Mouse (Mus musculus) heart, embryonic 15.5 days (tissue): ENCODE measurements around the gene H2-M10.2. TPM values are rescaled to one million over a fixed set of nuclear protein-coding genes. Genes with fewer than 3 reads are reported as not detected.
"Not testable (repeated sequence)": the region's sequence is repeated elsewhere in the genome, so short reads cannot be mapped to it uniquely, and the experiment has no call there.

Experiments
- ATAC-seq: fragments of 200-750 bp; cut with Nextera tagmentation; replicated peaks from 2 replicates; pipeline ENCODE4 v1.8.0; 2017; ENCODE audit warnings: low read depth, moderate TSS enrichment; ENCODE audit not compliant: insufficient number of reproducible peaks, insufficient read depth, low FRiP score
- H3K27ac ChIP-seq: fragments of 300-500 bp; sonication (generic); 2 replicates; pipeline ENCODE4 v1.5.1; 2015; ENCODE audit warnings: mild to moderate bottlenecking, inconsistent platforms
- H3K27me3 ChIP-seq: fragments of 300-500 bp; sonication (generic); 2 replicates; pipeline ENCODE4 v1.6.1; 2015; ENCODE audit warnings: inconsistent platforms
- H3K36me3 ChIP-seq: fragments of 300-500 bp; sonication (generic); 2 replicates; pipeline ENCODE4 v1.6.1; 2015; ENCODE audit warnings: mild to moderate bottlenecking, inconsistent platforms
- H3K4me1 ChIP-seq: fragments of 300-500 bp; sonication (generic); replicated peaks from 2 replicates; pipeline ENCODE4 v1.6.1; 2015; ENCODE audit warnings: inconsistent platforms
- H3K4me2 ChIP-seq: fragments of 300-500 bp; sonication (generic); 2 replicates; pipeline ENCODE4 v1.6.1; 2015; ENCODE audit warnings: inconsistent platforms, mild to moderate bottlenecking, moderate library complexity
- H3K4me3 ChIP-seq: fragments of 300-500 bp; sonication (generic); 2 replicates; pipeline ENCODE4 v1.5.1; 2015; ENCODE audit warnings: mild to moderate bottlenecking, inconsistent platforms
- H3K9ac ChIP-seq: fragments of 300-500 bp; sonication (generic); 2 replicates; pipeline ENCODE4 v1.6.1; 2015; ENCODE audit warnings: mild to moderate bottlenecking, inconsistent platforms
- H3K9me3 ChIP-seq: fragments of 300-500 bp; sonication (generic); replicated peaks from 2 replicates; pipeline ENCODE4 v1.6.1; 2016; ENCODE audit warnings: inconsistent platforms
- WGBS: fragments of 180-500 bp; shearing (Covaris S2); methylation state at CpG from one replicate; pipeline ENCODE4 v1.1.7; 2015; ENCODE audit warnings: mixed read lengths; 5-methylcytosine and 5-hydroxymethylcytosine counted together
- polyA plus RNA-seq: library from polyadenylated mRNA; unstranded; fragments of >200 nt; fragmentation: Nextera tagmentation; extraction: Ambion mirVana; gene quantifications from 2 replicates; pipeline ENCODE4 v1.2.1, GENCODE M21; 2015

The H2-M10.2 gene
- polyA plus RNA-seq, 1 experiment from 2014 or later, result not detected

GRCm38 (mm10) chr17:36245741-36246140 lies 40.5 kb downstream of the H2-M10.2 start:
- Histone ChIP-seq H3K27me3 (peaks cover 28% of the 10 kb centered on the region), H3K4me3 (no peak overlapping the region), H3K9ac (no peak overlapping the region), H3K9me3 (no peaks in the 10 kb centered on the region), H3K4me2 (no peak overlapping the region), H3K4me1 (0 out of 2 replicates have a peak, but pooled peaks cover 3% of the 10 kb centered on the region), H3K36me3 (no peaks in the 10 kb centered on the region), H3K27ac (no peak overlapping the region)
- ATAC-seq, result no peak
- 77% methylated on average over 2 of the region's 2 CpGs for WGBS

- no peak overlapping the region for H3K9ac ChIP-seq
- WGBS, result 27% methylated on average over 5 of the region's 5 CpGs
- no peak for ATAC-seq
Measured at GRCm38 (mm10) chr17:36244031-36244430, 42.3 kb downstream of the H2-M10.2 start.

GRCm38 (mm10) chr17:36240637-36241213 lies 45.6 kb downstream of the H2-M10.2 start:
- Histone ChIP-seq H3K4me3 (no peak overlapping the region), H3K4me1 (peaks cover 11% of the 10 kb centered on the region), H3K36me3 (no peaks in the 10 kb centered on the region), H3K27ac (no peak overlapping the region), H3K4me2 (peak overlapping the region; percentile 7; the same call in 1 of the 2 replicates), H3K9me3 (no peaks in the 10 kb centered on the region), H3K27me3 (peaks cover 31% of the 10 kb centered on the region), H3K9ac (no peak overlapping the region)
- WGBS, result 12% methylated on average over 5 of the region's 5 CpGs
- 0 out of 2 replicates have a peak, but pooled peaks have one; percentile 35 for ATAC-seq

More at GRCm38 (mm10) chr17:36244031-36244430, 42.3 kb downstream of the H2-M10.2 start:
- peaks cover 17% of the 10 kb centered on the region for H3K27me3 ChIP-seq
- 0 out of 2 replicates have a peak, but pooled peaks cover 3% of the 10 kb centered on the region for H3K4me1 ChIP-seq
- no peak overlapping the region for H3K27ac ChIP-seq
- H3K36me3 ChIP-seq, result no peaks in the 10 kb centered on the region
- no peaks in the 10 kb centered on the region for H3K9me3 ChIP-seq
- no peak overlapping the region for H3K4me3 ChIP-seq
- H3K4me2 ChIP-seq, result no peak overlapping the region

DNA sequence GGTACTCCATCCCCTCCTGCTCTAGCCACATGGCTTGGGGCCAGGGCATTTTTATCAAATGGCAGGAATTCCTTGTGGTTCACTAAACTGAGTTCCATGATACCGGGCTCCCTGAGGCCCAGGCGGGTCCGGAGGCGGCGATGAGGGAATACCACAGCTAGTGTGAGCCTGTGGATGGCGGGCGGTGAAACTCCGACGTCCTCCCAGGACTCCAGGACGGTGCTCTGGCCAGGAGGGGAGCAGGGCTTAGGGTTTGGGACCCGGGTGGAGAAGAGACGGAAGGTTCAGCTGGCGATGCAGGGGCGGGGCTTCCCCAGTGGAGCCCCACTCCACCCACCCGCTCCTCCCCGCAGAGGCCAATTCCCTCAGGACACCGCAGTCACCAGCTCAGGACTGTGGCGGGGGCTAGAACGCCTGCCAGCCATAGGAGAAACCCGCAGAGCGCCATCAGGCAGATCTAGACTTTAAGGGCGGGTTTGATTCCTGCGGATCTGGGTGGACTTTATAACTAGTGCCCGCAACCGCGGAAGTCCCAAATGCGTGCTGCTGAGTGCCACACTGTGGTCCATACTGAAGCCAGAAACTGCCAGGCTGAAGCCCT lies 48.9 kb downstream of the H2-M10.2 start:
- Histone ChIP-seq H3K4me3 (peak overlapping the region; percentile 43), H3K36me3 (no peaks in the 10 kb centered on the region), H3K9me3 (no peaks in the 10 kb centered on the region), H3K4me1 (peaks cover 11% of the 10 kb centered on the region), H3K27me3 (peaks cover 34% of the 10 kb centered on the region), H3K9ac (peak overlapping the region; percentile 34), H3K27ac (no peak overlapping the region), H3K4me2 (peak overlapping the region; percentile 79)
- ATAC-seq, result 0 out of 2 replicates have a peak, but pooled peaks have one; percentile 27
- 1% methylated on average over 27 of the region's 27 CpGs for WGBS

DNA sequence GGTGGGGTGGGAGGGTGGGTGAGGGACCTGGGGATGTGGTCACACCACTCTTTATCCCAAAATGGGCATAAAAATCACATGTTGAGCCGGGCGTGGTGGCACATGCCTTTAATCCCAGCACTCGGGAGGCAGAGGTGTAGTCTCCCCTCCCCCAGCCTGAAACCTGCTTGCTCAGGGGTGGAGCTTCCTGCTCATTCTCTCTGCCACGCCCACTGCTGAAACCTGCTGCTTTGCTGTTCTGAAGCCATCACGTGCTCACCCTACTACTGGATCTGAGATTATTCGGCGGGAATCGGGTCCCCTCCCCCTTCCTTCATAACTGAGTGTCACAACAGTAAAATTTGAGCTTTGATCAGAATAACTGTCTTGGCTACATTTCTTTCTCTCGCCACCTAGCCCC lies 51.0 kb downstream of the H2-M10.2 start:
- H3K4me2 ChIP-seq, H3K9me3 ChIP-seq, ATAC-seq, H3K27ac ChIP-seq, H3K4me3 ChIP-seq, H3K9ac ChIP-seq, H3K36me3 ChIP-seq, H3K4me1 ChIP-seq: not testable (repeated sequence)
- 13% methylated on average over 8 of the region's 9 CpGs for WGBS
- H3K27me3 ChIP-seq, result peaks cover 32% of the 10 kb centered on the region

Other genes starting within 250 kb of the H2-M10.2 start
- gene H2-T22, start 243.7 kb downstream of the H2-M10.2 start, polyA plus RNA-seq, result 7.0 and 12.0 TPM in 2 replicates
- not detected in 2 replicates for gene Gm6034, start 243.5 kb downstream of the H2-M10.2 start, polyA plus RNA-seq
- 0.13 TPM in 1 of 2 replicates, not detected in the other for gene Gm11127, start 228.1 kb downstream of the H2-M10.2 start, polyA plus RNA-seq
- gene Gm19684, start 164.8 kb downstream of the H2-M10.2 start, polyA plus RNA-seq, result not detected in 2 replicates
- not detected in 2 replicates for gene Gm7030, start 157.1 kb downstream of the H2-M10.2 start, polyA plus RNA-seq
- 0.84 and 1.8 TPM in 2 replicates for gene Gm8909, start 118.0 kb downstream of the H2-M10.2 start, polyA plus RNA-seq
- gene H2-T3, start 96.2 kb downstream of the H2-M10.2 start, polyA plus RNA-seq, result 0.36 TPM in 1 of 2 replicates, not detected in the other
- gene Rpp21, start 28.4 kb downstream of the H2-M10.2 start, polyA plus RNA-seq, result 78.8 and 83.7 TPM in 2 replicates
- gene Trim39, start 14.2 kb downstream of the H2-M10.2 start, polyA plus RNA-seq, result 9.1 and 11.1 TPM in 2 replicates
- not detected in 2 replicates for gene H2-M10.1, start 39.7 kb upstream of the H2-M10.2 start, polyA plus RNA-seq
- not detected in 2 replicates for gene H2-M10.3, start 81.9 kb upstream of the H2-M10.2 start, polyA plus RNA-seq
- not detected in 2 replicates for gene H2-M10.4, start 175.8 kb upstream of the H2-M10.2 start, polyA plus RNA-seq